Mouse (Mus musculus) thymus, adult 2 months (tissue): ENCODE data around the gene 1700061G19Rik.

Source experiments
- CTCF ChIP-seq: fragments of 200-500 bp; IDR thresholded peaks from 2 replicates; pipeline ENCODE4 v1.5.1; 2012; ENCODE audit warnings: mild to moderate bottlenecking, control low read depth, low read length, moderate library complexity, borderline replicate concordance; ENCODE audit not compliant: control insufficient read depth, poor library complexity, insufficient read depth; ENCODE audit errors: extremely low read depth
- POLR2A ChIP-seq: fragments of 200-500 bp; IDR thresholded peaks from 2 replicates; pipeline ENCODE4 v1.6.1; 2012; ENCODE audit warnings: mild to moderate bottlenecking, low read length, control low read depth, moderate library complexity; ENCODE audit not compliant: control insufficient read depth, poor library complexity, insufficient read depth; ENCODE audit errors: extremely low read depth

DNA sequence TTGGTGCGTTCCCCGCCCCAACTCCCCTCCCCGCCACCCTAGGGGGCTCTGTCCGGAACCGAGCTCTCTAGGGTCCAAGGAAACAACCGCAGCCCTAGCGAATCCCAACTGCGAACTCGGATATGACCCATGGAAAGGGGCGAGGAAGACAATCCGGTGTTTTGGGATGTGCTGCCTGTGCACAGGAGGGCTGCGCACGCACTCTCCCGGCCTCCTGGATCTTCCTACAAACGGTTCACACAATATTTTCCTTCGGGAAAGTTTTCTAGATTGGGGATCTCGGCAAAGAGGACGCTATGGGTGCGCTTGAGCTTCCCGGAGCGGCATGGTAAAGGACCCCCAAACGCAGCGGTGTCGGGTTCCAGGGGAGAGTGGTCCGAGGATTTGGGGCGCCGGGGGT lies 45.5 kb upstream of the 1700061G19Rik start:
- TF ChIP-seq CTCF, result no peak
- no peak for TF ChIP-seq POLR2A
